Comparison of ENCODE assay signal across 8 mouse cellular contexts in genomic region chr5:142901355-142901802, GRCm38 (mm10). TPM values are rescaled to one million over a fixed set of nuclear protein-coding genes. Genes with fewer than 3 reads are reported as not detected.
A peak's percentile ranks its signal among the peaks of the same experiment; 100 is the strongest.
DNase-seq lines count a peak whose midpoint lies in the region; ATAC-seq lines count a peak whose summit lies in the region.

No protein-coding gene starts in this region.

- no peak for ATAC-seq in heart, embryonic 16.5 days (replicated peaks; ENCODE audit: extremely low read depth, insufficient read depth, low FRiP score)
- ATAC-seq in CD4-positive, CD25-positive, alpha-beta regulatory T cell, adult 4 months, result no peak

- peaks cover 23% of the 10 kb centered on the region for H3K4me1 ChIP-seq in heart, embryonic 16.5 days (ENCODE audit: control insufficient read depth, insufficient read depth, low read length)

- H3K4me3 ChIP-seq in heart, embryonic 16.5 days (ENCODE audit: low read length), result no peak overlapping the region

- H3K4me2 ChIP-seq in heart, embryonic 16.5 days (ENCODE audit: low read depth, low read length), result no peak overlapping the region

- peak; percentile 62 to 81 for DNase-seq in adrenal gland, adult (ENCODE audit: inconsistent age in 2 of 2, low spot score in 1 of 2)
- no peak for DNase-seq in adrenal gland, postnatal 4 days (ENCODE audit: low spot score in 2 of 2)
- peak; percentile 48 for DNase-seq in thymus, postnatal 4 days
- no peak for DNase-seq in thymus, adult 18-20 months
- DNase-seq in lung, postnatal 36 days, result peak; percentile 63
- no peak for DNase-seq in thymus, postnatal 25 days

- H3K36me3 ChIP-seq in heart, embryonic 16.5 days (ENCODE audit: control insufficient read depth, insufficient read depth), result peaks cover 41% of the 10 kb centered on the region

- H3K9ac ChIP-seq in heart, embryonic 16.5 days (ENCODE audit: low read length), result no peak overlapping the region

- H3K27me3 ChIP-seq in heart, embryonic 16.5 days (ENCODE audit: control insufficient read depth, insufficient read depth, low read length), result no peaks in the 10 kb centered on the region

- WGBS in heart, embryonic 16.5 days, result 65% methylated on average over 7 of the region's 7 CpGs

- H3K9me3 ChIP-seq in heart, embryonic 16.5 days (replicated peaks; ENCODE audit: control insufficient read depth, low read length), result no peaks in the 10 kb centered on the region

- H3K27ac ChIP-seq in heart, embryonic 16.5 days (ENCODE audit: low read length), result peak overlapping the region; percentile 12

RNA-seq across cellular contexts. Expression of gene Actb, which starts 5.2 kb away (rescaled TPM):
- total RNA-seq in adrenal gland, postnatal 4 days (2021), result 1,000 to 10,000 TPM; 3,089 to 3,273 TPM
- polyA plus RNA-seq in heart, embryonic 16.5 days (2015; fragmentation: Nextera tagmentation; extraction: Ambion mirVana), result 5,062 and 5,724 TPM in 2 replicates
- over 10,000 TPM; 21,144 to 46,167 TPM for polyA plus RNA-seq in CD4-positive, CD25-positive, alpha-beta regulatory T cell, adult 4 months (2017; shearing (Covaris generic))

RNA-seq across cellular contexts. Expression of gene Fbxl18, which starts 6.2 kb away (rescaled TPM):
- total RNA-seq in adrenal gland, postnatal 4 days (2021), result 10 to 100 TPM; 18.3 to 20.9 TPM
- 7.5 and 8.3 TPM in 2 replicates for polyA plus RNA-seq in heart, embryonic 16.5 days (2015; fragmentation: Nextera tagmentation; extraction: Ambion mirVana)
- polyA plus RNA-seq in CD4-positive, CD25-positive, alpha-beta regulatory T cell, adult 4 months (2017; shearing (Covaris generic)), result 1 to 10 TPM; 3.9 to 8.6 TPM

RNA-seq across cellular contexts. Expression of gene Fscn1, which starts 58.8 kb away (rescaled TPM):
- 100 to 1,000 TPM; 122 to 151 TPM for total RNA-seq in adrenal gland, postnatal 4 days (2021)
- polyA plus RNA-seq in heart, embryonic 16.5 days (2015; fragmentation: Nextera tagmentation; extraction: Ambion mirVana), result 115 and 129 TPM in 2 replicates
- under 1 TPM; 0.36 to 0.58 TPM for polyA plus RNA-seq in CD4-positive, CD25-positive, alpha-beta regulatory T cell, adult 4 months (2017; shearing (Covaris generic))

Comparison
In these comparisons a context has a peak if more than half of its experiments do, and no peak if none do; other contexts are left out.
1. DNase-seq: peak in adrenal gland, adult (2 of 2), thymus, postnatal 4 days (single experiment) and lung, postnatal 36 days (single experiment); none in adrenal gland, postnatal 4 days (0 of 2), thymus, adult 18-20 months (0 of 2) and thymus, postnatal 25 days (single experiment).
2. RNA of gene Fscn1, which starts 58.8 kb away (polyA plus RNA-seq): 115 to 129 TPM in heart, embryonic 16.5 days; 0.36 to 0.58 TPM in CD4-positive, CD25-positive, alpha-beta regulatory T cell, adult 4 months; every median in the first group is over 10 times any median in the second.